Mouse (Mus musculus): Measurements from ENCODE around the gene Tmco5. TPM values are rescaled to one million over a fixed set of nuclear protein-coding genes. Genes with fewer than 3 reads are reported as not detected.

The Tmco5 gene
- polyA plus RNA-seq, 1 experiment from 2014 or later = not detected

DNA sequence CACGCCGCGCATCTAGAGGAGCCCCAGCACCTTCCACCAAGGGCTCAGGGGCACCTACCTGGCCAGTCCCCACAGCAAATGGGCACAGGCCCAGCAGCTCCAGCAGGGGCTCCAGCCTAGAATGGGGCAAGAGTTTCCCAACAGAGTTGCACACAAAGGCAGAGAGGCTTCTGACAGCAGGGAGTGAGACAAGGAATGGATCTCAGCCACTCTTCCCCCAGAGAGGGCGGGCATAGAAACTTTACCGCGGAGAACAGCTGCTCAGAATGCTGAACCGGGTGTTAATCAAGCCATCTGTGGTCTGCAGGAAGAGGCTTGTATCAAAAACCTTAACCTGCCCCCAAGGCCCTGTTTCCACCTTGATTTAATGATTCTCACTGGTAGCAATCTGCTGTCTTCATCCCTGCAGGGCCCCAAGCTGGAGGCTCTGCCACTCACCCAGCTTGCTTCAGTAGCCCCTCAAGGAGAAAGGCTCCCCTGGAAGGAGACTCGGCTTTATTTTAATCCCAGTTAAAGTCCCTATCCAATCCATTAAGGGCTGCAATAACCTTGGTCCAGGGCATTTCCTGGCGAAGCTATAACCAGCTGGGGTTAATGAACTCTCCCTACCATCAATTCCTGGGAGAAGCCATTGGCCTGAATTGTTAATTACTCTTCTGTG lies 1.4 kb upstream of the Tmco5 start:
- 50% methylated on average over 9 of the region's 9 CpGs for WGBS
- no peaks in the 10 kb centered on the region for H3K27me3 ChIP-seq (ENCODE audit: control insufficient read depth, insufficient read depth, low read length)
- no peak overlapping the region for H3K4me2 ChIP-seq (replicated peaks; ENCODE audit: low read depth, low read length)
- H3K9me3 ChIP-seq (ENCODE audit: control insufficient read depth, low read depth, low read length) = no peaks in the 10 kb centered on the region
- no peak overlapping the region for H3K4me3 ChIP-seq (ENCODE audit: low read depth, low read length)
- ATAC-seq (ENCODE audit: insufficient number of reproducible peaks, insufficient read depth, low FRiP score, low read depth) = no peak
- no peaks in the 10 kb centered on the region for H3K4me1 ChIP-seq (ENCODE audit: control insufficient read depth, insufficient read depth, low read length)
- H3K9ac ChIP-seq (replicated peaks; ENCODE audit: low read depth, low read length) = no peak overlapping the region
- no peak overlapping the region for H3K27ac ChIP-seq (ENCODE audit: low read length)
- H3K36me3 ChIP-seq (ENCODE audit: control insufficient read depth, insufficient read depth, low read length) = no peaks in the 10 kb centered on the region

DNA sequence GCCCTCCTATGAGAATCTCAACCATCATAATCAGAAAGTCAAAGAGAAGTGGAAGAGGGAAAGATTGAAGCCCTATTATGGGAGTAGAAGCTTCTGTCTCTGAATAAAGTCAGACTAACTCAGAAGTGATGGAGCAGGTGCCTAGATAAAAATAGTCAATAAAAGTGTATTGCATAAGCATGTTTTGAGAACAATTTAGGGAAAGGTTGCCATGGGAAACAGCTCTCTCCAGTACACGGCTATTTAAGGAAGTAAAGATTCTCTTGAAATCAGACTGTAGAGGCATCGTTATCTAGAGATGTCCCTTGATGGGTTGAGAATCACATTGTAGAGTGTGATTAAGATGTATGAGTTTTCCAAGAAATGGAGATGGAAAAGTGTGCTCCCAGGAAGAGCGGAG lies 1.2 kb downstream of the Tmco5 start:
- no peak overlapping the region for H3K9ac ChIP-seq (replicated peaks; ENCODE audit: low read depth, low read length)
- 92% methylated on average over 3 of the region's 3 CpGs for WGBS
- no peaks in the 10 kb centered on the region for H3K4me1 ChIP-seq (ENCODE audit: control insufficient read depth, insufficient read depth, low read length)
- H3K4me2 ChIP-seq (replicated peaks; ENCODE audit: low read depth, low read length) = no peak overlapping the region
- H3K4me3 ChIP-seq (ENCODE audit: low read depth, low read length) = no peak overlapping the region
- H3K27ac ChIP-seq (ENCODE audit: low read length) = no peak overlapping the region
- ATAC-seq (ENCODE audit: insufficient number of reproducible peaks, insufficient read depth, low FRiP score, low read depth) = no peak
- no peaks in the 10 kb centered on the region for H3K9me3 ChIP-seq (ENCODE audit: control insufficient read depth, low read depth, low read length)
- H3K27me3 ChIP-seq (ENCODE audit: control insufficient read depth, insufficient read depth, low read length) = no peaks in the 10 kb centered on the region
- H3K36me3 ChIP-seq (ENCODE audit: control insufficient read depth, insufficient read depth, low read length) = no peaks in the 10 kb centered on the region

DNA sequence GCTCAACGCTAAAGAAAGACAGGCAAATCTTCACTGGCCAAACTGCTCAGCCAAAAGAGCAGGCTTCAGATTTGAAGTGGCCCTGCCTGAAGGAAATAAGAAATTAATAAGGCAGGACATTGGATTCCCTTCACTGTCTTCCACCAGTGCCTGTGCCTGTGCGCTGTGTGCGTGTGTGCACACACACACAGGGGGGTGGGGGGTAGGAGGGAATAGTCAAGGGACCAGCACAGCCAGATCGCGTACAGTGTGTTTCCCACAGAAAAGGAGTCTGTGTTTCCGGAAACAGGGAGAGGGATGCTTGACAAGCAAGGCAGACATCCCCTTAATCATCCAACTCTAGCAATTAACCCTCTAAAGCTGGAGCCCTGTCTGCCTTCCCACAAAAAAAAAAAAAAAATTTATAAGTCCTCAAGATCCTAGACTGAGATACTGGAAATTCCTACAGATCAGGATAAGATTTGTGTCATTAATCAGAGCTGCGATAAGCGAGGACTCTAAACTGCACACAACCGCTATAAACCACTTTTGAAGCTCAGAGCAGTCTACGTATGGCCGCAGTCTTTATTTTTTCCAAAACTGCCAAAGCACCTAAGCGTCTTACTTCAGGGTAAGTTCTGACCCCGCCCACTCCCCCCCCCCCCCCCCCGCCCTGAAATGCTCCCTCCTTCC lies 15.0 kb downstream of the Tmco5 start:
- H3K4me3 ChIP-seq (ENCODE audit: low read depth, low read length) = peak overlapping the region; percentile 12

DNA sequence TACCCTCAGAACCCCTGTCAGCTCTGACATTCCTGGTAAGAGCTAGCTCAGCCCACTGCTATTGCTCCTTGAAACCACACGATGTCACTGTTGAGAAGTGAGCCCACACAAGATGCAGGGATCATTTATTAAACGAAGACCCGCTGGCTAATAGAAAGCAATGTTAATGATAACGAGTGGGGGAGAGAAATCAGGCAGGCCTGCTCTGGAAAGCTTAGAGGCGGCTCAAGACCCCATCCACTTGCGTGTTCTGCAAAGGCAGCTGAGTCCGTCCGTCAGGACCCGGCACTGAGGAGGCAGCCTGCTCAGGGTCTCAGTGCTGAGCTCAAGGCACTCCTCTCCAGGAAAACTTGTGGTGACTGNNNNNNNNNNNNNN lies 15.5 kb downstream of the Tmco5 start:
- H3K9ac ChIP-seq (replicated peaks; ENCODE audit: low read depth, low read length) = no peak overlapping the region
- no peak overlapping the region for H3K27ac ChIP-seq (ENCODE audit: low read length)
- peak overlapping the region; percentile 55 for H3K4me2 ChIP-seq (replicated peaks; ENCODE audit: low read depth, low read length)
- no peaks in the 10 kb centered on the region for H3K27me3 ChIP-seq (ENCODE audit: control insufficient read depth, insufficient read depth, low read length)
- no peaks in the 10 kb centered on the region for H3K36me3 ChIP-seq (ENCODE audit: control insufficient read depth, insufficient read depth, low read length)
- ATAC-seq (ENCODE audit: insufficient number of reproducible peaks, insufficient read depth, low FRiP score, low read depth) = peak; percentile 61
- H3K4me1 ChIP-seq (ENCODE audit: control insufficient read depth, insufficient read depth, low read length) = no peaks in the 10 kb centered on the region
- H3K9me3 ChIP-seq (ENCODE audit: control insufficient read depth, low read depth, low read length) = no peaks in the 10 kb centered on the region
- H3K4me3 ChIP-seq (ENCODE audit: low read depth, low read length) = peak overlapping the region; percentile 16; the same call in 1 of the 2 replicates
- WGBS = 2% methylated on average over 9 of the region's 9 CpGs

More for the DNA sequence above, 15.0 kb downstream of the Tmco5 start:
- H3K36me3 ChIP-seq (ENCODE audit: control insufficient read depth, insufficient read depth, low read length) = no peaks in the 10 kb centered on the region
- no peaks in the 10 kb centered on the region for H3K27me3 ChIP-seq (ENCODE audit: control insufficient read depth, insufficient read depth, low read length)
- H3K4me1 ChIP-seq (ENCODE audit: control insufficient read depth, insufficient read depth, low read length) = no peaks in the 10 kb centered on the region
- peak overlapping the region; percentile 55 for H3K4me2 ChIP-seq (replicated peaks; ENCODE audit: low read depth, low read length)
- ATAC-seq (ENCODE audit: insufficient number of reproducible peaks, insufficient read depth, low FRiP score, low read depth) = no peak; the same call in 1 of the 2 replicates
- 19% methylated on average over 14 of the region's 14 CpGs for WGBS
- no peaks in the 10 kb centered on the region for H3K9me3 ChIP-seq (ENCODE audit: control insufficient read depth, low read depth, low read length)
- no peak overlapping the region for H3K9ac ChIP-seq (replicated peaks; ENCODE audit: low read depth, low read length)
- H3K27ac ChIP-seq (ENCODE audit: low read length) = no peak overlapping the region

DNA sequence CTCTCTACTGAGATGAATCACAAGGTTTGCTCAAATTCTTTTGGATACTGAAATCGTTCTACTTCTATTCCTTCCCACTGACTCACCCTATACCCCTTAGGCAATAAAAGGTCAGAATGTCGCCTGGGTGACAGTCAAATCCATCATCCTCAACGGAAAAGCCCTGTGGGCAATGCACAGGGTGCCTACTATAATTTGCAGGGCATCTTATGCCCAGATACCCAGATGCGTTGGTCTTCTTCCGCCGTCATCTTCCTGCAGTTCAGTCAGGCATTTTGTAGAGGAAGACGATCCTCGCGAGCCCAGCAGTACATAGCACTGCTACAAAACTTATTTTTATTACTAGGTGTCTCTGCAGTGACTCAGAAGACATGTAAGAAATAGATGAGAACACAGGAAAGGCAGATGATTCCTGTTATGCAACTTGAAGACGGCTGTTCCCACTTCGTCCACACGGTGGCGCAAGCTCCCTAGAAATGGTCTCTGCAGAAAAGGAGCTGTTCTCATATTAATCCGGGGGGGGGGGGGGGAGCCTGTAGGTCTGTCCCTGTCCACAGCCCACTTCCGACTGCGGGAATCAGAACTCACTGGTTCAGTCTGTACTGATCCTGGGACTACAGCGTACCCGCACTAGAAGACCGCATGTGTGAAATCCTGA lies 21.3 kb downstream of the Tmco5 start:
- Histone ChIP-seq H3K4me3 (ENCODE audit: low read depth, low read length) (peak overlapping the region; percentile 26), H3K27ac (ENCODE audit: low read length) (no peak overlapping the region), H3K36me3 (ENCODE audit: control insufficient read depth, insufficient read depth, low read length) (no peaks in the 10 kb centered on the region), H3K9me3 (ENCODE audit: control insufficient read depth, low read depth, low read length) (no peaks in the 10 kb centered on the region), H3K4me2 (replicated peaks; ENCODE audit: low read depth, low read length) (peak overlapping the region; percentile 53), H3K27me3 (ENCODE audit: control insufficient read depth, insufficient read depth, low read length) (no peaks in the 10 kb centered on the region), H3K4me1 (ENCODE audit: control insufficient read depth, insufficient read depth, low read length) (no peaks in the 10 kb centered on the region), H3K9ac (replicated peaks; ENCODE audit: low read depth, low read length) (peak overlapping the region; percentile 21; the same call in 1 of the 2 replicates)
- ATAC-seq (ENCODE audit: insufficient number of reproducible peaks, insufficient read depth, low FRiP score, low read depth) = peak; percentile 59; the same call in 1 of the 2 replicates
- 14% methylated on average over 19 of the region's 19 CpGs for WGBS

DNA sequence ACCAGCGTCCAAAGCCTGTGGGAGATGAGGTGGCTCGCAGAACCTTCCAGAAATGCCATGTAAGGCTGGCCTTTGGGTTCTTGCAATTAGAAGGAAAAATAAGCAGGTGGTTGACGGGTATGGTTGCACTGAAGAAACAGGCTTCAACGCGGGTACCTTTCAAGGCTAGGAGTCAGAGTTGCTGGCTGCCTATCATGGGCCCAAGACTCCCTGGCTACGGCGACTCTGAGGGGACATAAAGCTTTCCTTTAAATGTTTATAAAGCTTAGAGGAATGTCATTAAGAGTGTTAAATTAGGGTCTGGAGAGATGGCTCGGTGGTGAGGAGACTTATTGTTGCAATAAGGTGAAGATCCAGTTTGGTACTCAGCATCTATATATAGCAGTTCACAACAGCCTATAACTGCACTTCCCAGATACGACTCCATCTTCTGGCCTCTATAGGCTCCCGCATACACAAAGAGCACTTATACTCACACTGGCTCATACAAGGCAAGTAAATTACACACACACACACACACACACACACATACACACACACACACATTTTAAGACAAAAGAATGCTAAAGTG lies 21.9 kb downstream of the Tmco5 start:
- H3K9me3 ChIP-seq (ENCODE audit: control insufficient read depth, low read depth, low read length) = no peaks in the 10 kb centered on the region
- no peaks in the 10 kb centered on the region for H3K4me1 ChIP-seq (ENCODE audit: control insufficient read depth, insufficient read depth, low read length)
- peak overlapping the region; percentile 21; the same call in 1 of the 2 replicates for H3K9ac ChIP-seq (replicated peaks; ENCODE audit: low read depth, low read length)
- H3K36me3 ChIP-seq (ENCODE audit: control insufficient read depth, insufficient read depth, low read length) = no peaks in the 10 kb centered on the region
- no peaks in the 10 kb centered on the region for H3K27me3 ChIP-seq (ENCODE audit: control insufficient read depth, insufficient read depth, low read length)
- no peak overlapping the region for H3K27ac ChIP-seq (ENCODE audit: low read length)
- H3K4me2 ChIP-seq (replicated peaks; ENCODE audit: low read depth, low read length) = peak overlapping the region; percentile 53
- 29% methylated on average over 10 of the region's 10 CpGs for WGBS
- ATAC-seq (ENCODE audit: insufficient number of reproducible peaks, insufficient read depth, low FRiP score, low read depth) = peak; percentile 63; the same call in 1 of the 2 replicates
- H3K4me3 ChIP-seq (ENCODE audit: low read depth, low read length) = peak overlapping the region; percentile 26

DNA sequence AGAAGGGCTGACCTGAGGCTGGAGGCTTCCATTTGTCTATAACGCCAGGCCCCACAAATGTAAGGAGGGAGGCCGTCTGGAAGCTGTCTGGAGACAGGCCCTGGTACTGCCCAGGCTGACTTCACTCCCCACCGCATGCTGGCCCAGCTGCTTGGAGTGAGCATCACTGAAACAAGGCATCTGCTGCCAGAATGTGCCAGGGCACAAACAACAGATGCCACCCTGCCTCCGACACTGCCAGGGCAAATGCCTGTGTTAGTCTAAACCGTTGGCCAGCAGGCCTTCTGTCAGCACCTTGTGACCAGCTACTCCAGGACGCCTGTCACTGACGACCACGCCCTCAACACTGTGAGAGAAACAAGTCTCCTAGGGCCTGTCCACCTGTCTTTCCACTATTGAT lies 29.8 kb downstream of the Tmco5 start:
- H3K27ac ChIP-seq (ENCODE audit: low read length) = no peak overlapping the region
- H3K9me3 ChIP-seq (ENCODE audit: control insufficient read depth, low read depth, low read length) = no peaks in the 10 kb centered on the region
- no peak overlapping the region for H3K4me3 ChIP-seq (ENCODE audit: low read depth, low read length)
- no peak overlapping the region for H3K4me2 ChIP-seq (replicated peaks; ENCODE audit: low read depth, low read length)
- no peak overlapping the region for H3K9ac ChIP-seq (replicated peaks; ENCODE audit: low read depth, low read length)
- no peaks in the 10 kb centered on the region for H3K27me3 ChIP-seq (ENCODE audit: control insufficient read depth, insufficient read depth, low read length)
- ATAC-seq (ENCODE audit: insufficient number of reproducible peaks, insufficient read depth, low FRiP score, low read depth) = no peak
- no peaks in the 10 kb centered on the region for H3K4me1 ChIP-seq (ENCODE audit: control insufficient read depth, insufficient read depth, low read length)
- WGBS = 66% methylated on average over 8 of the region's 8 CpGs
- no peaks in the 10 kb centered on the region for H3K36me3 ChIP-seq (ENCODE audit: control insufficient read depth, insufficient read depth, low read length)

DNA sequence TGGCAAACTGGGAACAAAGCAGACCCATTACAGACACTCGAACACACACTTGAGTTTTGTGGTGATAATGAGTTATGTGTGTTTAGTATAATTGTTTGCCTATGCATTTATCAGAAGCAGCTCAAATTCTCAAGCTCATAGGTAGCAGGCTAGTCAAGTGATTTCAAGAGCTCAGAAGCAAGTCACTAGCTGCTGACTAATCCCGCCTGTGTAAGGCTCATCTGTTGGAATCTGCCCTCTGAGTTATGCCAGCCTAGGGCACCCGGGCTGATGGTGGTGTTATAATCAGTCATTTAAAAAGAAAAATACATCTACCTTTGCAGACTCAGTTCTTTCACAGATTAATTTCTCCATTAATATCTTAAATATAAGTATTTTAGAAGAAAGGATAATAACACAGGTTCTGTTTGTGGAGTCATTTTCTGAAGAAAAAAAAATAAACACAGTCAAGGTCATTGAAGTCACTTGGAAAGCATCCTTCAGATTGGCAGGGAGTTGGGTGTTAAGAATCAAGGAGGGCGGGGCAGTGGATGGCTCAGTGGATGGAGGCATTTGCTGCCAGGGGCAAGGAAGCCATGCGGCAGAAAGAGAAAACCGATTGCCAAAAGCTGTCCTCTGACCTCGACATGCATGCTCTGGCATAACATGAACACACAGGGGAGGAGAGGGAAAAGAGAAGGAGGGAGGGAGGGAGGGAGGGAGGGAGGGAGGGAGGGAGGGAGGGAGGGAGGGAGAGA lies 34.0 kb downstream of the Tmco5 start:
- Histone ChIP-seq H3K9me3 (ENCODE audit: control insufficient read depth, low read depth, low read length) (no peaks in the 10 kb centered on the region), H3K4me2 (replicated peaks; ENCODE audit: low read depth, low read length) (no peak overlapping the region), H3K9ac (replicated peaks; ENCODE audit: low read depth, low read length) (no peak overlapping the region), H3K27me3 (ENCODE audit: control insufficient read depth, insufficient read depth, low read length) (no peaks in the 10 kb centered on the region), H3K36me3 (ENCODE audit: control insufficient read depth, insufficient read depth, low read length) (no peaks in the 10 kb centered on the region), H3K4me3 (ENCODE audit: low read depth, low read length) (no peak overlapping the region), H3K4me1 (ENCODE audit: control insufficient read depth, insufficient read depth, low read length) (no peaks in the 10 kb centered on the region), H3K27ac (ENCODE audit: low read length) (no peak overlapping the region)
- ATAC-seq (ENCODE audit: insufficient number of reproducible peaks, insufficient read depth, low FRiP score, low read depth) = no peak
- 73% methylated on average over 7 of the region's 7 CpGs for WGBS

Data from stomach, embryonic 14.5 days (tissue).